Mouse (Mus musculus): ENCODE data around the gene Gm28305. TPM values are rescaled to one million over a fixed set of nuclear protein-coding genes. Genes with fewer than 3 reads are reported as not detected.

Gene Gm28305
- total RNA-seq, 2 experiments from 2014 or later = not detected

- DNase-seq (ENCODE audit: low spot score in 2 of 2) = no peak
- intact Hi-C loops (cut with DNase I) = no loop called here
These were observed 68.2 kb downstream of the Gm28305 start for GRCm38 (mm10) chr9:104108571-104109143.

DNA sequence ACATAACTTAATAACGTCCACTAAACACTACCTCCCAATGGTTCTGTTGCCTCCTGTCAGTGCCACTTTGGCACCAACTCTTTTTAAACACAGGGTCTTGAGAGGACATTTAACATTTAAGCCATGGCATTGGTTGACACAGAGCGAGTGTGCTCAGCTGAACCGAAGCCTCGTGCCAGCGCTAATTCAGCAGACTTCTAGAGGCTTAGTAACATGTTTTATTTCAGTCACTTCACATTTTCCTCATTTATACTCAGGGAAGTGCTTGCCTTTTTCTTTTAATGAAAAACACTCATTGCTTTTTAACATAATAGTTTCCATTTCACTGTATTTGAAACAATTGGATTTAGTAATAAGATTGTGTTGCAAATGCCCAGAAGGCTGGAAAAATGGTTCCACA is 68.7 kb downstream of the Gm28305 start:
- DNase-seq (ENCODE audit: low spot score in 2 of 2) = no peak
- intact Hi-C loops (cut with DNase I) = no loop called here

GRCm38 (mm10) chr9:104123101-104123500 is 82.6 kb downstream of the Gm28305 start:
- DNase-seq (ENCODE audit: low spot score in 2 of 2) = no peak
- intact Hi-C loops (cut with DNase I) = no loop called here

- intact Hi-C loops (cut with DNase I) = no loop called here
- no peak for DNase-seq (ENCODE audit: low spot score in 2 of 2)
These were observed 83.2 kb downstream of the Gm28305 start for GRCm38 (mm10) chr9:104123622-104124021.

Other genes starting within 250 kb of the Gm28305 start
- gene Nphp3, start 38.1 kb upstream of the Gm28305 start, total RNA-seq (2021) = 1 to 10 TPM; 5.4 to 7.6 TPM
- 10 to 100 TPM; 38.9 to 45.4 TPM for gene Uba5, start 22.5 kb downstream of the Gm28305 start, total RNA-seq (2021)
- gene Acad11, start 22.7 kb downstream of the Gm28305 start, total RNA-seq (2021) = 10 to 100 TPM; 21.9 to 25.6 TPM
- under 1 TPM in 1 of 2 experiments, not detected in 1; 0.12 TPM for gene Ackr4, start 86.3 kb downstream of the Gm28305 start, total RNA-seq (2021)
- gene Dnajc13, start 222.3 kb downstream of the Gm28305 start, total RNA-seq (2021) = 10 to 100 TPM; 54.5 to 70.4 TPM

Data from left cerebral cortex, postnatal 36 days (tissue).